Mouse (Mus musculus): ENCODE results near the gene Fndc3b. TPM values are rescaled to one million over a fixed set of nuclear protein-coding genes. Genes with fewer than 3 reads are reported as not detected.

Gene Fndc3b
- polyA plus RNA-seq, 1 experiment from 2014 or later = 7.5 TPM

GRCm38 (mm10) chr3:27740136-27740535 is 29.0 kb upstream of the Fndc3b start:
- Histone ChIP-seq H3K36me3 (ENCODE audit: control insufficient read depth, insufficient read depth, low read length) (no peaks in the 10 kb centered on the region), H3K9me3 (ENCODE audit: control insufficient read depth, low read length) (no peaks in the 10 kb centered on the region), H3K4me3 (ENCODE audit: low read length) (no peak overlapping the region), H3K27ac (ENCODE audit: low read depth, low read length) (no peak overlapping the region), H3K4me1 (ENCODE audit: control insufficient read depth, insufficient read depth, low read depth, low read length) (peaks cover 2% of the 10 kb centered on the region; the same call in 1 of the 2 replicates), H3K4me2 (ENCODE audit: low read length) (no peak overlapping the region), H3K9ac (ENCODE audit: low read depth, low read length) (no peak overlapping the region), H3K27me3 (replicated peaks; ENCODE audit: control insufficient read depth, insufficient read depth, low read length) (no peaks in the 10 kb centered on the region)
- ATAC-seq = no peak
- 46% methylated on average over 7 of the region's 7 CpGs for WGBS

GRCm38 (mm10) chr3:27736180-27736579 is 25.1 kb upstream of the Fndc3b start:
- H3K27me3 ChIP-seq (replicated peaks; ENCODE audit: control insufficient read depth, insufficient read depth, low read length) = no peaks in the 10 kb centered on the region
- H3K9me3 ChIP-seq (ENCODE audit: control insufficient read depth, low read length) = no peaks in the 10 kb centered on the region
- peaks cover 2% of the 10 kb centered on the region; the same call in 1 of the 2 replicates for H3K4me1 ChIP-seq (ENCODE audit: control insufficient read depth, insufficient read depth, low read depth, low read length)
- H3K4me3 ChIP-seq (ENCODE audit: low read length) = no peak overlapping the region
- H3K27ac ChIP-seq (ENCODE audit: low read depth, low read length) = no peak overlapping the region
- no peak overlapping the region for H3K9ac ChIP-seq (ENCODE audit: low read depth, low read length)
- peak; percentile 40; the same call in 1 of the 2 replicates for ATAC-seq
- 24% methylated on average over 9 of the region's 9 CpGs for WGBS
- H3K36me3 ChIP-seq (ENCODE audit: control insufficient read depth, insufficient read depth, low read length) = no peaks in the 10 kb centered on the region
- H3K4me2 ChIP-seq (ENCODE audit: low read length) = peak overlapping the region; percentile 42

- no peak for ATAC-seq
- no peak overlapping the region for H3K9ac ChIP-seq (ENCODE audit: low read depth, low read length)
- H3K27ac ChIP-seq (ENCODE audit: low read depth, low read length) = no peak overlapping the region
- no peak overlapping the region for H3K4me2 ChIP-seq (ENCODE audit: low read length)
- H3K9me3 ChIP-seq (ENCODE audit: control insufficient read depth, low read length) = no peaks in the 10 kb centered on the region
- peaks cover 2% of the 10 kb centered on the region; the same call in 1 of the 2 replicates for H3K4me1 ChIP-seq (ENCODE audit: control insufficient read depth, insufficient read depth, low read depth, low read length)
- no peak overlapping the region for H3K4me3 ChIP-seq (ENCODE audit: low read length)
- no peaks in the 10 kb centered on the region for H3K27me3 ChIP-seq (replicated peaks; ENCODE audit: control insufficient read depth, insufficient read depth, low read length)
- WGBS = 71% methylated on average over 5 of the region's 5 CpGs
- no peaks in the 10 kb centered on the region for H3K36me3 ChIP-seq (ENCODE audit: control insufficient read depth, insufficient read depth, low read length)
These were observed 24.0 kb upstream of the Fndc3b start for GRCm38 (mm10) chr3:27735113-27735512.

GRCm38 (mm10) chr3:27728798-27729782 is 18.0 kb upstream of the Fndc3b start:
- Histone ChIP-seq H3K36me3 (ENCODE audit: control insufficient read depth, insufficient read depth, low read length) (no peaks in the 10 kb centered on the region), H3K9me3 (ENCODE audit: control insufficient read depth, low read length) (no peaks in the 10 kb centered on the region), H3K4me2 (ENCODE audit: low read length) (no peak overlapping the region), H3K27me3 (replicated peaks; ENCODE audit: control insufficient read depth, insufficient read depth, low read length) (no peaks in the 10 kb centered on the region), H3K4me3 (ENCODE audit: low read length) (no peak overlapping the region), H3K4me1 (ENCODE audit: control insufficient read depth, insufficient read depth, low read depth, low read length) (no peaks in the 10 kb centered on the region), H3K9ac (ENCODE audit: low read depth, low read length) (no peak overlapping the region), H3K27ac (ENCODE audit: low read depth, low read length) (no peak overlapping the region)
- no peak for ATAC-seq
- WGBS = 76% methylated on average over 8 of the region's 8 CpGs

GRCm38 (mm10) chr3:27728176-27728575 is 17.1 kb upstream of the Fndc3b start:
- Histone ChIP-seq H3K4me2 (ENCODE audit: low read length) (no peak overlapping the region), H3K4me3 (ENCODE audit: low read length) (no peak overlapping the region), H3K9me3 (ENCODE audit: control insufficient read depth, low read length) (no peaks in the 10 kb centered on the region), H3K36me3 (ENCODE audit: control insufficient read depth, insufficient read depth, low read length) (no peaks in the 10 kb centered on the region), H3K4me1 (ENCODE audit: control insufficient read depth, insufficient read depth, low read depth, low read length) (no peaks in the 10 kb centered on the region), H3K9ac (ENCODE audit: low read depth, low read length) (no peak overlapping the region), H3K27me3 (replicated peaks; ENCODE audit: control insufficient read depth, insufficient read depth, low read length) (no peaks in the 10 kb centered on the region), H3K27ac (ENCODE audit: low read depth, low read length) (no peak overlapping the region)
- no peak for ATAC-seq
- WGBS = 14% methylated on average over 7 of the region's 7 CpGs

- Histone ChIP-seq H3K4me3 (ENCODE audit: low read length) (no peak overlapping the region), H3K27me3 (replicated peaks; ENCODE audit: control insufficient read depth, insufficient read depth, low read length) (no peaks in the 10 kb centered on the region), H3K4me2 (ENCODE audit: low read length) (no peak overlapping the region), H3K36me3 (ENCODE audit: control insufficient read depth, insufficient read depth, low read length) (no peaks in the 10 kb centered on the region), H3K9ac (ENCODE audit: low read depth, low read length) (no peak overlapping the region), H3K27ac (ENCODE audit: low read depth, low read length) (no peak overlapping the region), H3K9me3 (ENCODE audit: control insufficient read depth, low read length) (no peaks in the 10 kb centered on the region), H3K4me1 (ENCODE audit: control insufficient read depth, insufficient read depth, low read depth, low read length) (no peaks in the 10 kb centered on the region)
- 84% methylated on average over 6 of the region's 6 CpGs for WGBS
- ATAC-seq = no peak
These were observed 14.6 kb upstream of the Fndc3b start for GRCm38 (mm10) chr3:27725752-27726151.

- Histone ChIP-seq H3K27me3 (replicated peaks; ENCODE audit: control insufficient read depth, insufficient read depth, low read length) (no peaks in the 10 kb centered on the region), H3K4me1 (ENCODE audit: control insufficient read depth, insufficient read depth, low read depth, low read length) (no peaks in the 10 kb centered on the region), H3K9ac (ENCODE audit: low read depth, low read length) (no peak overlapping the region), H3K27ac (ENCODE audit: low read depth, low read length) (no peak overlapping the region), H3K9me3 (ENCODE audit: control insufficient read depth, low read length) (no peaks in the 10 kb centered on the region), H3K4me3 (ENCODE audit: low read length) (no peak overlapping the region), H3K4me2 (ENCODE audit: low read length) (no peak overlapping the region), H3K36me3 (ENCODE audit: control insufficient read depth, insufficient read depth, low read length) (no peaks in the 10 kb centered on the region)
- WGBS = 47% methylated on average over 8 of the region's 8 CpGs
- no peak for ATAC-seq
These were observed 13.1 kb upstream of the Fndc3b start for GRCm38 (mm10) chr3:27724208-27724607.

GRCm38 (mm10) chr3:27718829-27719365 is 7.8 kb upstream of the Fndc3b start:
- no peaks in the 10 kb centered on the region for H3K36me3 ChIP-seq (ENCODE audit: control insufficient read depth, insufficient read depth, low read length)
- 90% methylated on average over 5 of the region's 5 CpGs for WGBS
- no peaks in the 10 kb centered on the region for H3K4me1 ChIP-seq (ENCODE audit: control insufficient read depth, insufficient read depth, low read depth, low read length)
- no peaks in the 10 kb centered on the region for H3K9me3 ChIP-seq (ENCODE audit: control insufficient read depth, low read length)
- no peak overlapping the region for H3K27ac ChIP-seq (ENCODE audit: low read depth, low read length)
- no peak overlapping the region for H3K4me3 ChIP-seq (ENCODE audit: low read length)
- no peak overlapping the region for H3K4me2 ChIP-seq (ENCODE audit: low read length)
- no peak for ATAC-seq
- H3K27me3 ChIP-seq (replicated peaks; ENCODE audit: control insufficient read depth, insufficient read depth, low read length) = peaks cover 2% of the 10 kb centered on the region; the same call in 1 of the 2 replicates
- H3K9ac ChIP-seq (ENCODE audit: low read depth, low read length) = no peak overlapping the region

GRCm38 (mm10) chr3:27713971-27714370 is 2.9 kb upstream of the Fndc3b start:
- Histone ChIP-seq H3K36me3 (ENCODE audit: control insufficient read depth, insufficient read depth, low read length) (no peaks in the 10 kb centered on the region), H3K9me3 (ENCODE audit: control insufficient read depth, low read length) (no peaks in the 10 kb centered on the region), H3K27me3 (replicated peaks; ENCODE audit: control insufficient read depth, insufficient read depth, low read length) (peaks cover 2% of the 10 kb centered on the region; the same call in 1 of the 2 replicates), H3K4me1 (ENCODE audit: control insufficient read depth, insufficient read depth, low read depth, low read length) (peaks cover 5% of the 10 kb centered on the region), H3K27ac (ENCODE audit: low read depth, low read length) (no peak overlapping the region), H3K4me2 (ENCODE audit: low read length) (no peak overlapping the region), H3K4me3 (ENCODE audit: low read length) (no peak overlapping the region), H3K9ac (ENCODE audit: low read depth, low read length) (no peak overlapping the region)
- ATAC-seq = no peak
- WGBS = 64% methylated on average over 4 of the region's 4 CpGs
